Mouse (Mus musculus) ES-E14 (cell line): ENCODE data around the gene 2900011O08Rik. TPM values are rescaled to one million over a fixed set of nuclear protein-coding genes. Genes with fewer than 3 reads are reported as not detected.
A peak's percentile ranks its signal among the peaks of the same experiment; 100 is the strongest.

Source experiments
- DNase-seq: peaks from one replicate; pipeline ENCODE4 v3.0.0-alpha.2; 2013; ENCODE audit warnings: low read depth, low spot score
- H3K27ac ChIP-seq: 2 replicates; pipeline ENCODE4 v1.5.1; 2012; ENCODE audit warnings: low read depth, mild to moderate bottlenecking, low read length, moderate library complexity, mixed read lengths; ENCODE audit not compliant: poor library complexity, insufficient read depth, severe bottlenecking
- H3K36me3 ChIP-seq: 2 replicates; pipeline ENCODE4 v1.6.1; 2012; ENCODE audit warnings: mild to moderate bottlenecking, low read length, moderate library complexity, mixed read lengths; ENCODE audit not compliant: control insufficient read depth, poor library complexity, insufficient read depth, severe bottlenecking
- H3K4me1 ChIP-seq, 2 experiments: fragments of 150-350 bp in 1 of 2; sonication (generic) in 1 of 2; 2 replicates each; pipeline ENCODE4 v1.6.1; 2012; ENCODE audit warnings: low read length in 2 of 2, mild to moderate bottlenecking in 1 of 2, mixed read lengths in 1 of 2; ENCODE audit not compliant: control insufficient read depth in 2 of 2, insufficient read depth in 2 of 2, poor library complexity in 1 of 2
- H3K4me3 ChIP-seq, 2 experiments: fragments of 150-350 bp in 1 of 2; sonication (generic) in 1 of 2; 2 replicates each; pipeline ENCODE4 v1.5.1; 2012; ENCODE audit warnings: low read length in 2 of 2, low read depth in 1 of 2, mild to moderate bottlenecking in 1 of 2, mixed read lengths in 1 of 2; ENCODE audit not compliant: insufficient read depth in 1 of 2, poor library complexity in 1 of 2, severe bottlenecking in 1 of 2
- H3K9ac ChIP-seq: 2 replicates; pipeline ENCODE4 v1.6.1; 2012; ENCODE audit warnings: low read depth, mild to moderate bottlenecking, low read length, mixed read lengths; ENCODE audit not compliant: poor library complexity, insufficient read depth, severe bottlenecking
- H3K9me3 ChIP-seq: fragments of 150-350 bp; sonication (generic); 2 replicates; pipeline ENCODE4 v1.6.1; 2012; ENCODE audit warnings: low read depth, mild to moderate bottlenecking, low read length; ENCODE audit not compliant: control insufficient read depth, insufficient read depth
- CHD2 ChIP-seq: IDR thresholded peaks from 2 replicates; pipeline ENCODE4 v1.6.1; 2014; ENCODE audit warnings: mild to moderate bottlenecking, low read depth, low read length, inconsistent platforms
- HCFC1 ChIP-seq: IDR thresholded peaks from 2 replicates; pipeline ENCODE4 v1.6.1; 2012; ENCODE audit warnings: low read length, inconsistent platforms, borderline replicate concordance; ENCODE audit not compliant: insufficient read depth
- MAFK ChIP-seq: IDR thresholded peaks from 2 replicates; pipeline ENCODE4 v1.6.1; 2014; ENCODE audit warnings: mild to moderate bottlenecking, low read depth, low read length, inconsistent platforms; ENCODE audit not compliant: insufficient read depth
- ZC3H11A ChIP-seq: IDR thresholded peaks from 2 replicates; pipeline ENCODE4 v1.6.1; 2012; ENCODE audit warnings: low read depth, mild to moderate bottlenecking, inconsistent platforms, low read length, borderline replicate concordance
- ZNF384 ChIP-seq: IDR thresholded peaks from 2 replicates; pipeline ENCODE4 v1.6.1; 2012; ENCODE audit warnings: low read depth, low read length, inconsistent platforms
- in situ Hi-C, 2 experiments: fragments of 600-800 bp; cut with MboI; formaldehyde crosslinking; loops; one replicate each; pipeline ENCODE4 v1.15.1; 2025; ENCODE audit warnings: low sequenced_read_pairs in 2 of 2, inconsistent platforms in 1 of 2; ENCODE audit not compliant: unreplicated experiment in 2 of 2
- total RNA-seq: library from RNA; depleted of rRNA; stranded (reverse); fragments of 300-350 nt; gene quantifications from 2 replicates; pipeline ENCODE4 v1.2.3, GENCODE M21; 2012

Gene 2900011O08Rik
- total RNA-seq, 1 experiment: 19.1 TPM

GRCm38 (mm10) chr16:13983161-13983560 is 3.2 kb upstream of the 2900011O08Rik start:
- Histone ChIP-seq H3K4me1 (peaks cover 4 to 5% of the 10 kb centered on the region in 2 experiments; a peak in 2 of 4 replicates), H3K36me3 (peaks cover 4% of the 10 kb centered on the region), H3K27ac (peak overlapping the region; percentile 81), H3K9ac (no peak overlapping the region), H3K4me3 (no peak overlapping the region), H3K9me3 (peaks cover 14% of the 10 kb centered on the region)
- in situ Hi-C loops: no loop called here
- no peak for TF ChIP-seq ZC3H11A
- TF ChIP-seq HCFC1: no peak
- no peak for TF ChIP-seq CHD2
- TF ChIP-seq ZNF384: 0 out of 2 replicates have a peak, but pooled peaks have one; percentile 11
- no peak for TF ChIP-seq MAFK
- no peak for DNase-seq

- Histone ChIP-seq H3K36me3 (peaks cover 4% of the 10 kb centered on the region; the same call in 1 of the 2 replicates), H3K4me1 (peaks cover 4 to 5% of the 10 kb centered on the region in 2 experiments; a peak in 2 of 4 replicates), H3K9ac (peak overlapping the region; percentile 79; the same call in 1 of the 2 replicates), H3K9me3 (peaks cover 8% of the 10 kb centered on the region), H3K4me3 (peak overlapping the region; percentile 74 to 75; a peak in 3 of 4 replicates), H3K27ac (no peak overlapping the region)
- no peak for DNase-seq
- TF ChIP-seq ZNF384 (no peak), MAFK (no peak), ZC3H11A (no peak), HCFC1 (no peak), CHD2 (no peak)
- in situ Hi-C loops: no loop called here
Observed at GRCm38 (mm10) chr16:13986197-13986573, 219 bp upstream of the 2900011O08Rik start.

DNA sequence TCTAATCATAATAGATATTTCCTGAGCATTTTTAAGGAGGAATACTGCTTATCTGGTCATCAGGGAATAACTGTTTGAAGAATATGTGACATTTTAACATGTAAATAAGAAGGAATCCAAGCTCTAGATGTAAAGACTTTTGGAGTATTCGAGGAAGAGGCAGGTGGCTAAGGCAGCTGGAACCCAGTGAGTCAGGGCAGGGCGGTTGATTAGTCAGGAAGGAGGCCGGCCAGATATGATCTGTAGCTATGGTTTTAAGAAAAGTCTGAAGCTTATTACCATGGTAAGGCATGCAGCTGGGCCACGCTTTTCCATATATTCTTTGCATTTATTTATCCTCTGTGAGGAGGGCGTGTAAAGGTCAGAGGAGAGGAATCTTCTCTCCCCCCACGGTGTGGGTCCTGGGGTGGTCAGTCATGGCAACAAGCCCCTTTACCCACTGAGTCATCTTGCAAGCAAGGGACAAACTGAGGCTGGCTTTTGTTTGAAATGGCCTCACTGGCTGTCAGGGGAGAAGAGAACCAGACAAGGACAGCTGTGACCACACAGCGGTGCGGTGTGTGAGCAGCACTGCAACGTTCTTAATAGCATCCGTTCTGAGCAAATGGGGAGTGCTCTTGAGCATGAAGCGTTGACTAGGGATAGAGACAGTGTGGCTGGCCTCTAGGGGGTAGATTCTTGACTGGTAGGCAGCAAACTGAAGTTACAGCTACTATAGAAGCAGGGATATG is 6.3 kb downstream of the 2900011O08Rik start:
- in situ Hi-C loops: no loop called here
- no peaks in the 10 kb centered on the region for H3K9me3 ChIP-seq
- DNase-seq: no peak
- TF ChIP-seq CHD2 (no peak), HCFC1 (no peak), ZNF384 (no peak), ZC3H11A (no peak), MAFK (no peak)
- no peak overlapping the region for H3K27ac ChIP-seq
- no peak overlapping the region for H3K9ac ChIP-seq
- no peaks in the 10 kb centered on the region for H3K36me3 ChIP-seq
- no peak overlapping the region for H3K4me3 ChIP-seq
- H3K4me1 ChIP-seq: peaks cover 3 to 4% of the 10 kb centered on the region in 2 experiments; a peak in 2 of 4 replicates

DNA sequence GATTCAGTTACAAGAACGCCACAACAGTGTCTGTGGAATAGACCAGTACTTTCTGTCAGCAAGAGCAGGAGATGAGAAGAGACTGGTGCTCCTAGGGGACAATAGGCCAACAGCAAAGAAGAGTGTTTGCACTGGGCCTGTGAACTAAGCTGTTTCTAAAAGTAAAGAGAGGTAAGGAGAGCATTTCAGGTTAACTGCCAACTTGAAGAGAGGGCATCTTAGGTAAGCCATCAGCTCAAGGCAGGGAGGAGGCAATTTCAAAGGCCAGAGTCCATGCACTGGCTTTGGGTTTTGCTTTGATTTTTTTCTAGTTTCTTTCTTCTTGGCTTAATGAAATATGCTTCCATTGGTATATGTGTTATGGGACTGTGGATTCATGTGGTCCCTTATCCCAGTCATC is 7.7 kb downstream of the 2900011O08Rik start:
- TF ChIP-seq HCFC1 (no peak), CHD2 (no peak), ZC3H11A (no peak), MAFK (no peak), ZNF384 (no peak)
- Histone ChIP-seq H3K4me1 (0 out of 4 replicates have a peak, but pooled peaks cover 0 to 3% of the 10 kb centered on the region in 2 experiments), H3K9ac (no peak overlapping the region), H3K9me3 (no peaks in the 10 kb centered on the region), H3K36me3 (no peaks in the 10 kb centered on the region; the same call in 1 of the 2 replicates), H3K4me3 (no peak overlapping the region), H3K27ac (no peak overlapping the region)
- in situ Hi-C loops: no loop called here
- DNase-seq: no peak
